Mouse (Mus musculus) bone marrow macrophage, adult 2 months (primary cell): ENCODE measurements around the gene Src.

Source experiments
- CTCF ChIP-seq: IDR thresholded peaks from 2 replicates; pipeline ENCODE4 v1.5.1; 2012; ENCODE audit warnings: low read depth, mild to moderate bottlenecking, low read length, moderate library complexity
- POLR2A ChIP-seq: IDR thresholded peaks from 2 replicates; pipeline ENCODE4 v1.6.1; 2012; ENCODE audit warnings: mild to moderate bottlenecking, low read depth, low read length, borderline replicate concordance

DNA sequence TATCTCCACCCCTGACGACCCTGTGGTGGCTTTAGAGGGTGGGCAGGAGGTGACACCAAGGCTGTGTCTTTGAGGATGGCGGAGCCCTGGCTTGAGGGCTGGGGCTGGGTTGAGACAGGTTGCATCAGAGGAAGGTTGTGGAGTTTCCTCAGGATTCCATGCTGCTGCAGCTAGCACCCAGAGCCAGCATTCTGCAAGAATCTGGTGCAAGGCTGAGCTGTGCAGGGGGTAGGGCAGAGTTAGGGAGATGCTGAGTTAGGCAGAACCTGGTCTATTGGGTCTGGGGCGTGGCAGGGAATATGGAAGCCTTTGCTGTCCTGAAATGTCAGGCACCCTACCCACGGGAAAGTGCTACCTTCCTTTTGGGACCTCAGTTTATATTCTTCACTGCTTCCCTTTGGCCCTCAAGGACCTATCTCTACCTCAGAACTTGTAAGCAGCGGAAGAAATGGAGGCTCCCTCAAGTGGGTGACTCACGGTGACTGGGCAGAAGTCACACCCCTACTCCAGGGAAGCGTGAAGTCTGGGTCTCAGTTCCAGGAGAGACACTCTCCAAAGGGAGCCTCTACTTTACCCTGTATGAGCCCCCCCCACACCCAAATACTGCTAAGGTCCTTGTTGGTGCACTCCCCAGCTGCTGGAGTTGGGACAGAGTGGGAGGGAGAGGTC, 33.3 kb downstream of the Src start:
- TF ChIP-seq POLR2A (no peak), CTCF (no peak)
